Mouse (Mus musculus): Measurements from ENCODE around the gene Laptm5. TPM values are rescaled to one million over a fixed set of nuclear protein-coding genes. Genes with fewer than 3 reads are reported as not detected.

Laptm5 gene
- polyA plus RNA-seq, 1 experiment, result 436 TPM

- Histone ChIP-seq H3K27ac (ENCODE audit: control insufficient read depth, insufficient read depth, low read depth, low read length, poor library complexity) (peak overlapping the region; percentile 12; the same call in 1 of the 2 replicates), H3K4me3 (replicated peaks; ENCODE audit: control insufficient read depth, low read depth, low read length) (no peak overlapping the region), H3K4me1 (ENCODE audit: control insufficient read depth, insufficient read depth, low read length) (no peaks in the 10 kb centered on the region)
- WGBS, result 51% methylated on average over 10 of the region's 11 CpGs
- no peak for TF ChIP-seq POLR2A (IDR thresholded peaks at IDR 0.05; ENCODE audit: borderline replicate concordance, control insufficient read depth, low read depth, low read length)
- TF ChIP-seq CTCF (IDR thresholded peaks at IDR 0.05; ENCODE audit: control insufficient read depth, insufficient read depth, low read length), result no peak
These were observed 23.0 kb upstream of the Laptm5 start for GRCm38 (mm10) chr4:130889777-130890510.

DNA sequence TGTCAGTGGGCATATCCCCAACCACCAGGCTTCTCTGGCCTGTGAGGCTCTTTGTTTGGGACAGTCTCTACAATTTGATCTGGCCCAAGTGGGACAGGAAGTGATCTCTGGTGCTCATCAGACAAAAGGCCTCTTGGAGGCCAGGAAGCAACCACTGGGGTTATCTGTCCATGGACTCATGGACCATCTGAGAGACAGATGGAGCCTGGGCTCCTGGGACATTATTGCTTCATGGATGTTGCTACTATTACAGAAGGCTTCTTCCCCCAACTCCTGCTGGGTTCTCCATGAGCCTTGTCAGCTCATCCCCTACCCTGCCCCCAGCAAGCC lies 22.4 kb upstream of the Laptm5 start:
- TF ChIP-seq POLR2A (IDR thresholded peaks at IDR 0.05; ENCODE audit: borderline replicate concordance, control insufficient read depth, low read depth, low read length) (no peak), CTCF (IDR thresholded peaks at IDR 0.05; ENCODE audit: control insufficient read depth, insufficient read depth, low read length) (no peak)
- Histone ChIP-seq H3K27ac (ENCODE audit: control insufficient read depth, insufficient read depth, low read depth, low read length, poor library complexity) (peak overlapping the region; percentile 12; the same call in 1 of the 2 replicates), H3K4me3 (replicated peaks; ENCODE audit: control insufficient read depth, low read depth, low read length) (no peak overlapping the region), H3K4me1 (ENCODE audit: control insufficient read depth, insufficient read depth, low read length) (no peaks in the 10 kb centered on the region)

- WGBS, result 35% methylated on average over 17 of the region's 17 CpGs
- H3K27ac ChIP-seq (ENCODE audit: control insufficient read depth, insufficient read depth, low read depth, low read length, poor library complexity), result no peak overlapping the region
- TF ChIP-seq CTCF (IDR thresholded peaks at IDR 0.05; ENCODE audit: control insufficient read depth, insufficient read depth, low read length), result peak; percentile 85
- TF ChIP-seq POLR2A (IDR thresholded peaks at IDR 0.05; ENCODE audit: borderline replicate concordance, control insufficient read depth, low read depth, low read length), result no peak
- no peaks in the 10 kb centered on the region for H3K4me1 ChIP-seq (ENCODE audit: control insufficient read depth, insufficient read depth, low read length)
- H3K4me3 ChIP-seq (replicated peaks; ENCODE audit: control insufficient read depth, low read depth, low read length), result no peak overlapping the region
These were observed 20.8 kb upstream of the Laptm5 start for GRCm38 (mm10) chr4:130892001-130892587.

DNA sequence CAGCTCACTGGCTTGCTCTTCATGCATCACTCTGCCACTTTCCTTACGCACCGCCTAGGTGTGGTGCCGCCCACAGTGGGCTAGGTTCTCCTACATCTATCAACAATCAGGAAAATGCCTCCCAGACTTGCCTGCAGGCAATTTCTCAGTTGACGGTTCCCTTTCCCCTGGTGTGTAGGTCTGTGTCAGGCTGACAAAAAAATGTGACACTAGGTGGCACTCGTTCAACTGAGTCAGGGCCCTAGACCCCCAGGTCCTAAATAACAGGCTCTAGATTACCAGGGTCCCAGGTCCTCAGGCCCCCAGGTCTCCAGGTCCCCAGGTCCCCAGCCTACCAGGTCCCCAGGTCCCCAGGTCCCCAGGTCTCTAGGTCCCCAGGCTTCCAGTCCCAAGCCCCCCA lies 19.2 kb upstream of the Laptm5 start:
- 0 out of 2 replicates have a peak, but pooled peaks have one; percentile 0 for TF ChIP-seq CTCF (IDR thresholded peaks at IDR 0.05; ENCODE audit: control insufficient read depth, insufficient read depth, low read length)
- TF ChIP-seq POLR2A (IDR thresholded peaks at IDR 0.05; ENCODE audit: borderline replicate concordance, control insufficient read depth, low read depth, low read length), result no peak
- Histone ChIP-seq H3K4me1 (ENCODE audit: control insufficient read depth, insufficient read depth, low read length) (no peaks in the 10 kb centered on the region), H3K27ac (ENCODE audit: control insufficient read depth, insufficient read depth, low read depth, low read length, poor library complexity) (no peak overlapping the region), H3K4me3 (replicated peaks; ENCODE audit: control insufficient read depth, low read depth, low read length) (no peak overlapping the region)
- WGBS, result 64% methylated on average over 5 of the region's 5 CpGs

- Histone ChIP-seq H3K4me1 (ENCODE audit: control insufficient read depth, insufficient read depth, low read length) (no peaks in the 10 kb centered on the region; the same call in 1 of the 2 replicates), H3K27ac (ENCODE audit: control insufficient read depth, insufficient read depth, low read depth, low read length, poor library complexity) (no peak overlapping the region), H3K4me3 (replicated peaks; ENCODE audit: control insufficient read depth, low read depth, low read length) (no peak overlapping the region)
- WGBS, result 83% methylated on average over 6 of the region's 6 CpGs
- TF ChIP-seq POLR2A (IDR thresholded peaks at IDR 0.05; ENCODE audit: borderline replicate concordance, control insufficient read depth, low read depth, low read length) (no peak), CTCF (IDR thresholded peaks at IDR 0.05; ENCODE audit: control insufficient read depth, insufficient read depth, low read length) (no peak)
These were observed 17.2 kb upstream of the Laptm5 start for GRCm38 (mm10) chr4:130895701-130896100.

GRCm38 (mm10) chr4:130896372-130896771 lies 16.6 kb upstream of the Laptm5 start:
- 43% methylated on average over 2 of the region's 2 CpGs for WGBS
- peaks cover 5% of the 10 kb centered on the region for H3K4me1 ChIP-seq (ENCODE audit: control insufficient read depth, insufficient read depth, low read length)
- no peak overlapping the region for H3K4me3 ChIP-seq (replicated peaks; ENCODE audit: control insufficient read depth, low read depth, low read length)
- no peak overlapping the region for H3K27ac ChIP-seq (ENCODE audit: control insufficient read depth, insufficient read depth, low read depth, low read length, poor library complexity)
- TF ChIP-seq POLR2A (IDR thresholded peaks at IDR 0.05; ENCODE audit: borderline replicate concordance, control insufficient read depth, low read depth, low read length) (no peak), CTCF (IDR thresholded peaks at IDR 0.05; ENCODE audit: control insufficient read depth, insufficient read depth, low read length) (peak; percentile 87)

DNA sequence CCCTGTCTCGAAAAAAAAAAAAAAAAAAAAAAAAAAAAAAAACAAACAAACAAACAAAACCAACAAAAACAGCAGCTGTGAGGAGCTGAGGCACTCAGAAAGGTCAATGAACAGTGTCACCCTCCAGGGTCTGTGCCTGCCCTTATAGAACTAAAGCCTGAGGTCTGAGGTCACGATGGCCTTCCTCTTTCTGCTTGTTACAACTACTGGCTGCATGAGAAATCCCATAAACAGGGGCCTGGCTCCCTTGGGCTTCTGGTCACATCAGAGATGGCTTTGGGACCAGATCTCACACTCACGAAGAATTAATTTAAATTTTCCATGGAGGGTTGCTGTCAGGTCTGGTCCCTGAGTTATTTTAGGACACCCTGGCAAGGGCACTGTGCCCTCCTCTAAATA lies 13.5 kb upstream of the Laptm5 start:
- Histone ChIP-seq H3K4me3 (replicated peaks; ENCODE audit: control insufficient read depth, low read depth, low read length) (no peak overlapping the region), H3K27ac (ENCODE audit: control insufficient read depth, insufficient read depth, low read depth, low read length, poor library complexity) (peak overlapping the region; percentile 37), H3K4me1 (ENCODE audit: control insufficient read depth, insufficient read depth, low read length) (peaks cover 14% of the 10 kb centered on the region)
- WGBS, result 25% methylated on average over 3 of the region's 3 CpGs
- TF ChIP-seq POLR2A (IDR thresholded peaks at IDR 0.05; ENCODE audit: borderline replicate concordance, control insufficient read depth, low read depth, low read length), result no peak
- no peak for TF ChIP-seq CTCF (IDR thresholded peaks at IDR 0.05; ENCODE audit: control insufficient read depth, insufficient read depth, low read length)

DNA sequence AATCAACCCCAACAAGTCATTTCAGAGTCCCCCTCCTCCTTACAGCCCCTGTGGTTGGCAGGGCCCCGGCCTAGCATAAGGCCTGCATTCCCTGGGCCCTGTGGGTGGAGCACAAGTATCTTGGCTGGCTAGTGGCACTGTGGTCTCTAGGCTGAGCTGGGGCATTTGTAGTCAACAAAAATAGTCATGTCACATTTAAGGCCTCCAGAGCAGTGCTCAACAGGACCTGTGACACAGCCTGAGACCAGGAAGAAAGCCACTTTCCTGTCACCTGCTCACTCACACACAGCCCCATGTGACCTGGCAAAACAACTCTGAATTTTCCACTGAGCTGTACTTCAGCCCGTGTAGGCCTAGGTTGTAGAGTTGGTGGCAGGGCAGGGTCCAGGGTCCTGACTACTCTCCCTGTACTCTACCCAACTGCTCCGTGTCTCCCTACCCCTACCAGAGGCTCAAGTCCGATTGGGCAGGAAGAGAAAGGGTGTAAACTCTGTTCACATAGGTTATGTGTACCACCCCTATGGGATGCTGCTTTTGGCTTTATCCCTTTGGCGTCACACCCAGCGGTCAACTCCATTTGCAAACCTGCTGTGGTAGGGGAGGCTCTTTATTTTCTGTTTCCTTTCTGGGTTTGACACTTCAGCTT lies 13.0 kb upstream of the Laptm5 start:
- peak overlapping the region; percentile 37 for H3K27ac ChIP-seq (ENCODE audit: control insufficient read depth, insufficient read depth, low read depth, low read length, poor library complexity)

More for the DNA sequence above, 13.0 kb upstream of the Laptm5 start:
- no peak overlapping the region for H3K4me3 ChIP-seq (replicated peaks; ENCODE audit: control insufficient read depth, low read depth, low read length)
- no peak for TF ChIP-seq POLR2A (IDR thresholded peaks at IDR 0.05; ENCODE audit: borderline replicate concordance, control insufficient read depth, low read depth, low read length)
- TF ChIP-seq CTCF (IDR thresholded peaks at IDR 0.05; ENCODE audit: control insufficient read depth, insufficient read depth, low read length), result no peak
- peaks cover 14% of the 10 kb centered on the region for H3K4me1 ChIP-seq (ENCODE audit: control insufficient read depth, insufficient read depth, low read length)
- WGBS, result 43% methylated on average over 6 of the region's 6 CpGs

All from bone marrow, adult 2 months (tissue).